Mouse (Mus musculus): ENCODE measurements around the gene Mymk.

Gene Mymk

GRCm38 (mm10) chr2:27037008-27037407 is 35.0 kb downstream of the Mymk start:
- no peak for DNase-seq (ENCODE audit: low spot score in 2 of 2)

GRCm38 (mm10) chr2:27036003-27036402 is 36.0 kb downstream of the Mymk start:
- DNase-seq (ENCODE audit: low spot score in 2 of 2), result no peak

- DNase-seq (ENCODE audit: low spot score in 2 of 2), result no peak
Measured at GRCm38 (mm10) chr2:27032361-27032760, 39.6 kb downstream of the Mymk start.

- peak in 1 of 2 experiments; percentile 7 for DNase-seq (ENCODE audit: low spot score in 2 of 2)
Measured at GRCm38 (mm10) chr2:27028437-27029015, 43.5 kb downstream of the Mymk start.

GRCm38 (mm10) chr2:27027618-27028436 is 44.2 kb downstream of the Mymk start, which contains the start of gene Slc2a6:
Slc2a6 (minus strand) TSS chr2:27027998.
- DNase-seq (ENCODE audit: low spot score in 2 of 2), result peak; percentile 89

GRCm38 (mm10) chr2:27026857-27027617 is 44.9 kb downstream of the Mymk start:
- no peak for DNase-seq (ENCODE audit: low spot score in 2 of 2)

GRCm38 (mm10) chr2:27026332-27026731 is 45.6 kb downstream of the Mymk start:
- no peak for DNase-seq (ENCODE audit: low spot score in 2 of 2)

GRCm38 (mm10) chr2:27025545-27025944 is 46.4 kb downstream of the Mymk start:
- no peak for DNase-seq (ENCODE audit: low spot score in 2 of 2)

GRCm38 (mm10) chr2:27024136-27024535 is 47.8 kb downstream of the Mymk start:
- DNase-seq (ENCODE audit: low spot score in 2 of 2), result no peak

- no peak for DNase-seq (ENCODE audit: low spot score in 2 of 2)
Measured at GRCm38 (mm10) chr2:27022612-27023011, 49.4 kb downstream of the Mymk start.

- DNase-seq (ENCODE audit: low spot score in 2 of 2), result no peak
Measured at GRCm38 (mm10) chr2:27021103-27021502, 50.9 kb downstream of the Mymk start.

GRCm38 (mm10) chr2:27019530-27019929 is 52.4 kb downstream of the Mymk start:
- no peak for DNase-seq (ENCODE audit: low spot score in 2 of 2)

- peak in 1 of 2 experiments; percentile 71 for DNase-seq (ENCODE audit: low spot score in 2 of 2)
Measured at GRCm38 (mm10) chr2:27017802-27018201, 54.2 kb downstream of the Mymk start.
